Comparison of ENCODE assay signal across 9 mouse cellular contexts in genomic region chr17:56251136-56251829, GRCm38 (mm10). TPM values are rescaled to one million over a fixed set of nuclear protein-coding genes. Genes with fewer than 3 reads are reported as not detected.
DNase-seq lines count a peak whose midpoint lies in the region; ATAC-seq and TF ChIP-seq lines count a peak whose summit lies in the region.
"Had no signal": no experiment of that assay in that cellular context is flagged by ENCODE, and none has a peak within 500 bp of the region (broad histone marks: within the 10 kb centered on the region; RNA-seq: fewer than 3 reads in every experiment).

No protein-coding gene starts in this region.

- 16% methylated on average over 6 of the region's 6 CpGs for WGBS in heart, embryonic 10.5 days
- 21% methylated on average over 6 of the region's 6 CpGs for WGBS in lung, embryonic 15.5 days
- 5% methylated on average over 6 of the region's 6 CpGs for WGBS in olfactory bulb, adult 2 months

- peak; percentile 38; the same call in 1 of the 2 replicates for TF ChIP-seq CTCF in olfactory bulb, adult 2 months (IDR thresholded peaks at IDR 0.05; ENCODE audit: insufficient read depth, low read depth, low read length)

- peak; percentile 73 for DNase-seq in CD4-positive helper T cell, adult 2 months (ENCODE audit: low read depth, low spot score)
- peak; percentile 94 for DNase-seq in MN1 (ENCODE audit: low spot score)
- DNase-seq in embryo, embryonic 10 days (ENCODE audit: low spot score): peak; percentile 71
- DNase-seq in heart, embryonic 10.5 days (ENCODE audit: low spot score): no peak
- peak; percentile 81 to 89 for DNase-seq in kidney, postnatal 36 days
- peak; percentile 74 for DNase-seq in thymus, postnatal 25 days

- no peaks in the 10 kb centered on the region for H3K27me3 ChIP-seq in heart, embryonic 10.5 days (ENCODE audit: insufficient read depth, poor library complexity, severe bottlenecking)
- no peaks in the 10 kb centered on the region for H3K27me3 ChIP-seq in lung, embryonic 15.5 days
- H3K27me3 ChIP-seq: heart, embryonic 15.5 days had no signal

- peak overlapping the region; percentile 39; the same call in 1 of the 2 replicates for H3K4me2 ChIP-seq in lung, embryonic 15.5 days
- H3K4me2 ChIP-seq: heart, embryonic 15.5 days had no signal

- no peaks in the 10 kb centered on the region for H3K9me3 ChIP-seq in heart, embryonic 10.5 days
- H3K9me3 ChIP-seq in lung, embryonic 15.5 days: no peaks in the 10 kb centered on the region
- H3K9me3 ChIP-seq: heart, embryonic 15.5 days had no signal

- peaks cover 10% of the 10 kb centered on the region; the same call in 1 of the 2 replicates for H3K4me1 ChIP-seq in heart, embryonic 10.5 days
- H3K4me1 ChIP-seq in lung, embryonic 15.5 days: peaks cover 11% of the 10 kb centered on the region
- peaks cover 22% of the 10 kb centered on the region for H3K4me1 ChIP-seq in olfactory bulb, adult 2 months (ENCODE audit: control insufficient read depth, insufficient read depth, low read length)

- H3K36me3 ChIP-seq in heart, embryonic 10.5 days: no peaks in the 10 kb centered on the region
- no peaks in the 10 kb centered on the region for H3K36me3 ChIP-seq in lung, embryonic 15.5 days
- H3K36me3 ChIP-seq: heart, embryonic 15.5 days had no signal

- no peak overlapping the region for H3K27ac ChIP-seq in heart, embryonic 10.5 days
- H3K27ac ChIP-seq in lung, embryonic 15.5 days: peak overlapping the region; percentile 84
- peak overlapping the region; percentile 73 for H3K27ac ChIP-seq in olfactory bulb, adult 2 months (ENCODE audit: insufficient read depth, low read depth, low read length)
- H3K27ac ChIP-seq: heart, embryonic 15.5 days had no signal

- peak overlapping the region; percentile 5; the same call in 1 of the 2 replicates for H3K4me3 ChIP-seq in heart, embryonic 10.5 days
- no peak overlapping the region for H3K4me3 ChIP-seq in lung, embryonic 15.5 days
- H3K4me3 ChIP-seq in olfactory bulb, adult 2 months (ENCODE audit: insufficient read depth, low read depth, low read length): 0 out of 2 replicates have a peak overlapping the region, but pooled peaks have one; percentile 3
- H3K4me3 ChIP-seq: heart, embryonic 15.5 days had no signal

- H3K9ac ChIP-seq in lung, embryonic 15.5 days: no peak overlapping the region
- H3K9ac ChIP-seq: heart, embryonic 15.5 days had no signal

- TF ChIP-seq POLR2A in olfactory bulb, adult 2 months (IDR thresholded peaks at IDR 0.05; ENCODE audit: insufficient read depth, low read depth, low read length): no peak

- peak; percentile 27; the same call in 1 of the 2 replicates for ATAC-seq in lung, embryonic 15.5 days (ENCODE audit: borderline replicate concordance, extremely low read depth, low FRiP score, low TSS enrichment)

RNA-seq across cellular contexts. Expression of gene Fem1a, which starts 5.3 kb away (rescaled TPM):
- polyA plus RNA-seq in heart, embryonic 10.5 days (2016; fragmentation: Nextera tagmentation; extraction: Ambion mirVana): 15.0 and 20.3 TPM in 2 replicates
- polyA plus RNA-seq in lung, embryonic 15.5 days (2015; fragmentation: Nextera tagmentation; extraction: Ambion mirVana): 11.7 and 13.3 TPM in 2 replicates
- polyA plus RNA-seq in olfactory bulb, adult 2 months (2012; ENCODE audit: insufficient read depth, insufficient read length, low replicate concordance, missing spikeins): not detected in 2 replicates

RNA-seq across cellular contexts. Expression of gene Ticam1, which starts 25.3 kb away (rescaled TPM):
- polyA plus RNA-seq in heart, embryonic 10.5 days (2016; fragmentation: Nextera tagmentation; extraction: Ambion mirVana): 6.8 and 9.5 TPM in 2 replicates
- 4.2 and 4.6 TPM in 2 replicates for polyA plus RNA-seq in lung, embryonic 15.5 days (2015; fragmentation: Nextera tagmentation; extraction: Ambion mirVana)
- polyA plus RNA-seq in olfactory bulb, adult 2 months (2012; ENCODE audit: insufficient read depth, insufficient read length, low replicate concordance, missing spikeins): not detected in 2 replicates

RNA-seq across cellular contexts. Expression of gene Dpp9, which starts 32.6 kb away (rescaled TPM):
- polyA plus RNA-seq in heart, embryonic 10.5 days (2016; fragmentation: Nextera tagmentation; extraction: Ambion mirVana): 31.0 and 34.3 TPM in 2 replicates
- polyA plus RNA-seq in lung, embryonic 15.5 days (2015; fragmentation: Nextera tagmentation; extraction: Ambion mirVana): 37.1 and 37.6 TPM in 2 replicates
- polyA plus RNA-seq in olfactory bulb, adult 2 months (2012; ENCODE audit: insufficient read depth, insufficient read length, low replicate concordance, missing spikeins): not detected in 2 replicates

RNA-seq across cellular contexts. Expression of gene Plin3, which starts 41.4 kb away (rescaled TPM):
- polyA plus RNA-seq in heart, embryonic 10.5 days (2016; fragmentation: Nextera tagmentation; extraction: Ambion mirVana): 81.7 and 93.2 TPM in 2 replicates
- 82.4 and 82.5 TPM in 2 replicates for polyA plus RNA-seq in lung, embryonic 15.5 days (2015; fragmentation: Nextera tagmentation; extraction: Ambion mirVana)
- polyA plus RNA-seq in olfactory bulb, adult 2 months (2012; ENCODE audit: insufficient read depth, insufficient read length, low replicate concordance, missing spikeins): not detected in 2 replicates

RNA-seq across cellular contexts. Expression of gene Arrdc5, which starts 48.8 kb away (rescaled TPM):
- not detected in 2 replicates for polyA plus RNA-seq in heart, embryonic 10.5 days (2016; fragmentation: Nextera tagmentation; extraction: Ambion mirVana)
- polyA plus RNA-seq in lung, embryonic 15.5 days (2015; fragmentation: Nextera tagmentation; extraction: Ambion mirVana): not detected in 2 replicates
- polyA plus RNA-seq in olfactory bulb, adult 2 months (2012; ENCODE audit: insufficient read depth, insufficient read length, low replicate concordance, missing spikeins): not detected in 2 replicates
- polyA plus RNA-seq: heart, embryonic 15.5 days had no signal

Comparison
In these comparisons a context has a peak if more than half of its experiments do, and no peak if none do; other contexts are left out.
1. RNA of gene Fem1a, which starts 5.3 kb away (polyA plus RNA-seq): 15.0 to 20.3 TPM in heart, embryonic 10.5 days and 11.7 to 13.3 TPM in lung, embryonic 15.5 days; not detected in olfactory bulb, adult 2 months; every median in the first group is over 10 times any median in the second.